Mouse (Mus musculus) skeletal muscle tissue, adult 2 months (tissue): Measurements from ENCODE around the gene Tbc1d4.

Experiments
- DNase-seq: peaks from one replicate; pipeline ENCODE4 v3.0.0-alpha.2; 2012; ENCODE audit warnings: low read depth, low spot score

The Tbc1d4 gene

DNA sequence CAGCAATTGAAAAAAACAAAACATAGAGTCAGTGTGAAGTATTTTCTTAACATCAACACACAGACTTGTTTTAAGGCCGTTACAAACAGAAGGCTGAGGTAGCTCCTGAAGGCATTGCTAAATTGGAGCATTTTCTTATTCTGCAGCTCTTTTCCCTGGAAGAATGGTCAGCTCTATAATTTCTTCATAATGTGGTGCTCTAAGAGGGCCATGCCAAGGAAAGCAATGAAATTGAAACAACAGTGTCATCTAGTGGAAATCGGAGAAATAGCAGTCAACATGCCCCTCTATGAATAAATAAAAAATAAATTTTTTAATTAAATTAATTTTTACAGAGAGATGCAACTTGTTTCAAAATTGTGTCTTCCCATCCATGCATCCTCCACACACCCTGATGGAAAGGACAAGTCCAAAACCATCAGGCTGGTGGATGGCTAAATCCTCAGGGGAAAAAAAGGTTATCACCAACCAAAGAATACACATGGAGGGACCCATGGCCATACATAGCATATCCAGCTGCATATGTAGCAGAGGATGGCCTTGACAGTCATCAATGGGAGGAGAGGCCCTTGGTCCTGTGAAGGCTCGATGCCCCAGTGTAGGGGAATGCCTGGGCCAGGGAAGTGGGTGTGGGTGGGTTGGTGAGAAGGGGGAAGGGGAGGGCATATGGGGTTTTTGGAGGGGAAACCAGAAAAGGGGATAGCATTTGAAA, 180.0 kb downstream of the Tbc1d4 start:
- DNase-seq: no peak

GRCm38 (mm10) chr14:101417679-101418078, 191.3 kb downstream of the Tbc1d4 start:
- DNase-seq: no peak
